Mouse (Mus musculus): ENCODE measurements at regions not wholly inside any gene's neighbourhood (a gene's known extent, or its start where the extent isn't known, plus 50 kb on each side); places are given as distances from the start of the nearest gene placed in this dataset.

- Histone ChIP-seq H3K27me3 (replicated peaks; ENCODE audit: control insufficient read depth, insufficient read depth, low read length) (no peaks in the 10 kb centered on the region), H3K4me2 (ENCODE audit: low read length) (no peak overlapping the region)
- ATAC-seq, result no peak
Observed at GRCm38 (mm10) chr10:113902744-113903143, 899.4 kb downstream of the Trhde start.

GRCm38 (mm10) chr10:113874419-113875161 lies 927.5 kb downstream of the Trhde start:
- Histone ChIP-seq H3K4me2 (ENCODE audit: low read length) (no peak overlapping the region), H3K9ac (ENCODE audit: low read length) (no peak overlapping the region), H3K36me3 (ENCODE audit: control insufficient read depth, insufficient read depth, low read length) (no peaks in the 10 kb centered on the region), H3K9me3 (replicated peaks; ENCODE audit: control insufficient read depth, low read length) (no peaks in the 10 kb centered on the region), H3K4me3 (ENCODE audit: low read depth, low read length) (no peak overlapping the region), H3K27ac (ENCODE audit: low read depth, low read length) (no peak overlapping the region), H3K27me3 (replicated peaks; ENCODE audit: control insufficient read depth, insufficient read depth, low read length) (no peaks in the 10 kb centered on the region), H3K4me1 (ENCODE audit: control insufficient read depth, insufficient read depth, low read length) (no peaks in the 10 kb centered on the region)
- WGBS, result 40% methylated on average over 4 of the region's 4 CpGs
- ATAC-seq, result peak; percentile 67; the same call in 1 of the 2 replicates
- DNase-seq (ENCODE audit: low spot score), result peak; percentile 54

More at GRCm38 (mm10) chr10:113902744-113903143, 899.4 kb downstream of the Trhde start:
- Histone ChIP-seq H3K4me1 (ENCODE audit: control insufficient read depth, insufficient read depth, low read length) (no peaks in the 10 kb centered on the region), H3K9ac (ENCODE audit: low read length) (no peak overlapping the region), H3K4me3 (ENCODE audit: low read depth, low read length) (no peak overlapping the region), H3K27ac (ENCODE audit: low read depth, low read length) (no peak overlapping the region), H3K36me3 (ENCODE audit: control insufficient read depth, insufficient read depth, low read length) (no peaks in the 10 kb centered on the region), H3K9me3 (replicated peaks; ENCODE audit: control insufficient read depth, low read length) (no peaks in the 10 kb centered on the region)
- 50% methylated on average over 1 of the region's 1 CpGs for WGBS
- no peak for DNase-seq (ENCODE audit: low spot score)

- Histone ChIP-seq H3K4me2 (ENCODE audit: low read length) (no peak overlapping the region), H3K4me1 (ENCODE audit: control insufficient read depth, insufficient read depth, low read length) (no peaks in the 10 kb centered on the region), H3K4me3 (ENCODE audit: low read depth, low read length) (no peak overlapping the region), H3K27me3 (replicated peaks; ENCODE audit: control insufficient read depth, insufficient read depth, low read length) (no peaks in the 10 kb centered on the region), H3K27ac (ENCODE audit: low read depth, low read length) (no peak overlapping the region), H3K9ac (ENCODE audit: low read length) (no peak overlapping the region), H3K9me3 (replicated peaks; ENCODE audit: control insufficient read depth, low read length) (no peaks in the 10 kb centered on the region), H3K36me3 (ENCODE audit: control insufficient read depth, insufficient read depth, low read length) (no peaks in the 10 kb centered on the region)
- ATAC-seq (no peak), DNase-seq (ENCODE audit: low spot score) (no peak)
- WGBS, result 92% methylated on average over 1 of the region's 1 CpGs
Observed at GRCm38 (mm10) chr10:113824596-113824995, 895.8 kb upstream of the Atxn7l3b start.
